In the genomic region with DNA sequence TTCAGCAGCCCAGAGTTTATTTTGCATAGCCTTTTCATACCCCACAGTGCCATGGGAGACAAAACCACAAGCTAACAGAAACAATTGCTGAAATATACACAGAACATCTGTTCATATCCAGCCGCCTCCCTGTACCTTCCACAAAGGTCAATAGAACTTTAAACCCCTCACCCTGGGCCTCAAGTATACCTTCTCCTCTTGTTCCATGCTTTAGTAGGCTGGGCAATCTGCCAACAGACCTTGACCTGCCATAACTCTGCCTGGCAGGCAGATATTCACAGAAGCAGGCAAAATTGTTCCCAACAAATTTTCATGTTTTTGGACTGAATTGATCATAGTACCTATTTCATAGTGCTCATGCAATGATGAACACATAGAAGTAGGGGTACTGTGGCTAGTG, we compare ENCODE assay signal across 10 mouse cellular contexts.
DNase-seq lines count a peak whose midpoint lies in the region; ATAC-seq lines count a peak whose summit lies in the region.
"Had no signal": no experiment of that assay in that cellular context is flagged by ENCODE, and none has a peak within 500 bp of the region (broad histone marks: within the 10 kb centered on the region; RNA-seq: fewer than 3 reads in every experiment).

No protein-coding gene starts in this region.

- H3K27ac ChIP-seq in intestine, embryonic 15.5 days, result no peak overlapping the region
- H3K27ac ChIP-seq: lung, embryonic 15.5 days; stomach, embryonic 15.5 days had no signal

- DNase-seq in left cerebral cortex, postnatal 4 days, result peak; percentile 10
- DNase-seq in left cerebral cortex, postnatal 36 days (ENCODE audit: low spot score in 2 of 2), result no peak
- DNase-seq in adrenal gland, adult 18-20 months (ENCODE audit: low spot score in 2 of 2), result peak; percentile 27
- DNase-seq in lung, postnatal 36 days, result peak; percentile 7
- no peak for DNase-seq in spleen, adult 18-20 months
- DNase-seq: cerebellum, adult 18-20 months had no signal

- no peak overlapping the region for H3K4me2 ChIP-seq in intestine, embryonic 15.5 days (replicated peaks)
- H3K4me2 ChIP-seq: lung, embryonic 15.5 days; stomach, embryonic 15.5 days had no signal

- H3K4me1 ChIP-seq in intestine, embryonic 15.5 days (replicated peaks), result no peaks in the 10 kb centered on the region
- H3K4me1 ChIP-seq: lung, embryonic 15.5 days; stomach, embryonic 15.5 days had no signal

- intact Hi-C loops in left cerebral cortex, postnatal 4 days (cut with DNase I), result no loop called here
- intact Hi-C loops in left cerebral cortex, postnatal 36 days (cut with DNase I), result no loop called here

- ATAC-seq in intestine, embryonic 15.5 days, result peak; percentile 92
- no peak for ATAC-seq in granulocyte monocyte progenitor cell, adult 5-6 weeks (replicated peaks; ENCODE audit: poor library complexity, severe bottlenecking)

- H3K9me3 ChIP-seq in intestine, embryonic 15.5 days, result no peaks in the 10 kb centered on the region
- H3K9me3 ChIP-seq: lung, embryonic 15.5 days; stomach, embryonic 15.5 days had no signal

- WGBS in intestine, embryonic 15.5 days, result 14% methylated on average over 1 of the region's 1 CpGs

- no peaks in the 10 kb centered on the region for H3K27me3 ChIP-seq in intestine, embryonic 15.5 days (replicated peaks)
- H3K27me3 ChIP-seq: lung, embryonic 15.5 days; stomach, embryonic 15.5 days had no signal

- H3K9ac ChIP-seq in intestine, embryonic 15.5 days, result no peak overlapping the region
- H3K9ac ChIP-seq: lung, embryonic 15.5 days; stomach, embryonic 15.5 days had no signal

- no peaks in the 10 kb centered on the region for H3K36me3 ChIP-seq in intestine, embryonic 15.5 days
- H3K36me3 ChIP-seq: lung, embryonic 15.5 days; stomach, embryonic 15.5 days had no signal

- H3K4me3 ChIP-seq in intestine, embryonic 15.5 days (replicated peaks), result no peak overlapping the region
- H3K4me3 ChIP-seq: lung, embryonic 15.5 days; stomach, embryonic 15.5 days had no signal

Comparison
In these comparisons a context has a peak if more than half of its experiments do, and no peak if none do; other contexts are left out.
1. DNase-seq: peak in left cerebral cortex, postnatal 4 days (single experiment), adrenal gland, adult 18-20 months (2 of 2) and lung, postnatal 36 days (single experiment); none in left cerebral cortex, postnatal 36 days (0 of 2) and spleen, adult 18-20 months (0 of 2).